Mouse (Mus musculus) ES-Bruce4 (cell line): ENCODE measurements around the gene Mrpl10.

ENCODE experiments used
- CTCF ChIP-seq: IDR thresholded peaks from one replicate; pipeline ENCODE4 v1.8.1; 2011; ENCODE audit warnings: low read depth, low read length
- POLR2A ChIP-seq: IDR thresholded peaks from one replicate; pipeline ENCODE4 v1.8.1; 2011; ENCODE audit warnings: low read length; ENCODE audit not compliant: insufficient read depth

DNA sequence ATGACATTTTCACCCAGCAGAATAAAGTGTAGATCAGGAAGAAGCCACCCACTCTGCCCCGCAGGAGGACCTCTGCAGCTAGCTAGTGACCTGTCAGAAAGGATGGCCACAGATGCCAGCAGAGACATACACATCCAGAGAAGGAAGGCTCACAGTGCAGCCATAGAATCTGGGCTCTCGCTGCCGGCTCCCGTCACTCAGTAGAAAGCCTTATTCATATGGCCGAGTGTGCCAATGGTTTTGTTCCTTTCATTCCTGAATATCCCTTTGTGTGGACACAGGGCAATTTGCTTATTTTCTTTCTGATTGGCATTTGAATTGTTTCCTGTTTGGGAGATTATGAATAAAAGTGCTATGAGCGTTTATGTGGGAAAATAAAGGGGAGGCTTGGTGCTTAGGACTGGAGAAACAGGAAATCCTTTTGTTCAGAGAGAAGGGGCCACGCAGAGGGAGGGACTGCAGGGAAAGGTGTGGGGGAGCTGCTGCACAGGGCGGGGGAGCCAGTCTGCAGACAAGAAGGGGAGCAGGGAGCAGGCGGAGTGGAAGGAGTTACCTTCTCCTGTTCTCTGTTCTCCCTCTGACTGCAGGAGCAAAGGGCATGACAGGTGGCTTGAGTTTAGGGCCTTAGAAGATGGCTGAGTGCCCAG lies 22.0 kb downstream of the Mrpl10 start:
- TF ChIP-seq POLR2A (no peak), CTCF (no peak)
